Mouse (Mus musculus) liver, postnatal 0 days (tissue): Measurements from ENCODE around the gene Fbxo40.

Experiments used
- CTCF ChIP-seq: sonication (generic); IDR thresholded peaks from 2 replicates; pipeline ENCODE4 v1.5.1; 2016; ENCODE audit warnings: antibody characterized with exemption, low read depth
- EP300 ChIP-seq: IDR thresholded peaks from 2 replicates; pipeline ENCODE4 v1.6.1; 2016; ENCODE audit warnings: antibody characterized with exemption, low read depth, mild to moderate bottlenecking

DNA sequence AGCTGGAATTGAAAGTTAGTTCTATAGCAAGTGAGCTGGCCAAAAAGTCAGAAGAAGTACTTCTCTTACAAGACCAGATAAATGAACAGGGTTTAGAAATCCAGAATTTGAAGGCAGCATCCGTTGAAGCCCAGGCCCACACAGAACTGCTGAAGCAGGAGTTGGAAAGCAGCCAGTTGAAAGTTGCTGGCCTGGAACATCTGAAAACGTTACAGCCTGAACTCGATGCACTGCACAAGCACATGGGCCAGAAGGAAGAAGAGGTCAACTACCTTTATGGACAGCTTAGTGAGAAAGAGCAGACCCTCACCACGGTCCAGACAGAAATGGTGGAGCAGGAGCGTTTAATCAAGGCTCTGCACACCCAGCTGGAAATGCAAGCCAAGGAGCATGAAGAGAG lies 76.1 kb downstream of the Fbxo40 start:
- TF ChIP-seq CTCF (no peak), EP300 (no peak)
